Mouse (Mus musculus) liver, adult 2 months (tissue): ENCODE measurements around the gene Gm28729. TPM values are rescaled to one million over a fixed set of nuclear protein-coding genes. Genes with fewer than 3 reads are reported as not detected.
"Not testable (repeated sequence)": the region's sequence is repeated elsewhere in the genome, so short reads cannot be mapped to it uniquely, and the experiment has no call there.

ENCODE experiments used
- DNase-seq: peaks from one replicate; pipeline ENCODE4 v3.0.0-alpha.2; 2011; ENCODE audit warnings: low read depth, low spot score; ENCODE audit errors: extremely low read depth
- H3K27ac ChIP-seq: fragments of 200-500 bp; replicated peaks from 2 replicates; pipeline ENCODE4 v1.5.1; 2012; ENCODE audit warnings: low read depth, mild to moderate bottlenecking, control low read depth, inconsistent platforms, low read length; ENCODE audit not compliant: insufficient read depth
- H3K27me3 ChIP-seq: fragments of 200-500 bp; 2 replicates; pipeline ENCODE4 v1.6.1; 2012; ENCODE audit warnings: mild to moderate bottlenecking, moderate library complexity, low read length, inconsistent platforms; ENCODE audit not compliant: control insufficient read depth, insufficient read depth
- H3K36me3 ChIP-seq: fragments of 200-500 bp; 2 replicates; pipeline ENCODE4 v1.6.1; 2012; ENCODE audit warnings: low read length, inconsistent platforms; ENCODE audit not compliant: control insufficient read depth, insufficient read depth
- H3K4me1 ChIP-seq: fragments of 200-500 bp; 2 replicates; pipeline ENCODE4 v1.6.1; 2011; ENCODE audit warnings: low read length; ENCODE audit not compliant: control insufficient read depth, insufficient read depth
- H3K4me3 ChIP-seq: fragments of 200-500 bp; 2 replicates; pipeline ENCODE4 v1.5.1; 2011; ENCODE audit warnings: low read depth, mild to moderate bottlenecking, control low read depth, low read length, moderate library complexity; ENCODE audit not compliant: insufficient read depth
- H3K79me2 ChIP-seq: fragments of 200-500 bp; 2 replicates; pipeline ENCODE4 v1.6.1; 2012; ENCODE audit warnings: inconsistent platforms, mild to moderate bottlenecking, low read length, moderate library complexity; ENCODE audit not compliant: control insufficient read depth, insufficient read depth
- H3K9ac ChIP-seq: fragments of 200-500 bp; 2 replicates; pipeline ENCODE4 v1.6.1; 2012; ENCODE audit warnings: low read depth, mild to moderate bottlenecking, control low read depth, inconsistent platforms, low read length
- CTCF ChIP-seq: fragments of 200-500 bp; IDR thresholded peaks from 2 replicates; pipeline ENCODE4 v1.5.1; 2011; ENCODE audit warnings: low read depth, low read length, control low read depth
- POLR2A ChIP-seq: fragments of 200-500 bp; IDR thresholded peaks from 2 replicates; pipeline ENCODE4 v1.6.1; 2011; ENCODE audit warnings: low read length, control low read depth; ENCODE audit not compliant: insufficient read depth; ENCODE audit errors: extremely low read depth
- WGBS: fragments of 180-500 bp; shearing (Covaris S2); methylation state at CpG from one replicate; pipeline ENCODE4 v1.1.7; 2018; 5-methylcytosine and 5-hydroxymethylcytosine counted together
- polyA plus RNA-seq: library from polyadenylated mRNA; depleted of rRNA; stranded (reverse); fragments of >200 nt; gene quantifications from 2 replicates; pipeline ENCODE4 v1.2.3, GENCODE M21; 2012
- total RNA-seq: library from RNA; depleted of rRNA; stranded (reverse); fragments of >200 nt; gene quantifications from 2 replicates; pipeline ENCODE4 v1.2.3, GENCODE M21; 2014

Gene Gm28729
- total and polyA plus RNA-seq, 2 experiments: not detected

- 68% methylated on average over 6 of the region's 6 CpGs for WGBS
- peak; percentile 20 for DNase-seq
- no peaks in the 10 kb centered on the region for H3K4me1 ChIP-seq
- no peak overlapping the region for H3K4me3 ChIP-seq
- H3K9ac ChIP-seq: no peak overlapping the region
- no peak for TF ChIP-seq POLR2A
- no peak for TF ChIP-seq CTCF
- no peaks in the 10 kb centered on the region for H3K36me3 ChIP-seq
- no peak overlapping the region for H3K27ac ChIP-seq
- H3K27me3 ChIP-seq: no peaks in the 10 kb centered on the region
- H3K79me2 ChIP-seq: no peaks in the 10 kb centered on the region
Measured at GRCm38 (mm10) chr9:96502856-96503610, 22.0 kb downstream of the Gm28729 start.

- H3K4me1 ChIP-seq: no peaks in the 10 kb centered on the region
- no peak for TF ChIP-seq CTCF
- TF ChIP-seq POLR2A: no peak
- no peaks in the 10 kb centered on the region for H3K36me3 ChIP-seq
- no peak overlapping the region for H3K4me3 ChIP-seq
- H3K79me2 ChIP-seq: no peaks in the 10 kb centered on the region
- no peaks in the 10 kb centered on the region for H3K27me3 ChIP-seq
- WGBS: 86% methylated on average over 7 of the region's 7 CpGs
- no peak for DNase-seq
- no peak overlapping the region for H3K27ac ChIP-seq
- no peak overlapping the region for H3K9ac ChIP-seq
Measured at GRCm38 (mm10) chr9:96501217-96501616, 23.8 kb downstream of the Gm28729 start.

GRCm38 (mm10) chr9:96493212-96493611, 31.9 kb downstream of the Gm28729 start:
- H3K27me3 ChIP-seq: peaks cover 3% of the 10 kb centered on the region; the same call in 1 of the 2 replicates
- H3K79me2 ChIP-seq: no peaks in the 10 kb centered on the region
- no peak overlapping the region for H3K27ac ChIP-seq
- TF ChIP-seq CTCF (no peak), POLR2A (no peak)
- 31% methylated on average over 3 of the region's 3 CpGs for WGBS
- no peak for DNase-seq
- H3K4me3 ChIP-seq: no peak overlapping the region
- no peaks in the 10 kb centered on the region for H3K36me3 ChIP-seq
- H3K9ac ChIP-seq: no peak overlapping the region
- peaks cover 2% of the 10 kb centered on the region for H3K4me1 ChIP-seq

GRCm38 (mm10) chr9:96491810-96492209, 33.3 kb downstream of the Gm28729 start:
- TF ChIP-seq POLR2A (no peak), CTCF (peak; percentile 84)
- no peak for DNase-seq
- no peaks in the 10 kb centered on the region for H3K79me2 ChIP-seq

GRCm38 (mm10) chr9:96487869-96488268, 37.2 kb downstream of the Gm28729 start:
- DNase-seq, H3K27me3 ChIP-seq, H3K4me3 ChIP-seq, H3K36me3 ChIP-seq, H3K4me1 ChIP-seq, H3K79me2 ChIP-seq, H3K27ac ChIP-seq, H3K9ac ChIP-seq: not testable (repeated sequence)
- WGBS: 92% methylated on average over 5 of the region's 5 CpGs

More at GRCm38 (mm10) chr9:96491810-96492209, 33.3 kb downstream of the Gm28729 start:
- peaks cover 2% of the 10 kb centered on the region for H3K4me1 ChIP-seq
- peaks cover 3% of the 10 kb centered on the region; the same call in 1 of the 2 replicates for H3K27me3 ChIP-seq
- no peaks in the 10 kb centered on the region for H3K36me3 ChIP-seq
- H3K4me3 ChIP-seq: no peak overlapping the region
- H3K27ac ChIP-seq: no peak overlapping the region
- H3K9ac ChIP-seq: peak overlapping the region; percentile 46; the same call in 1 of the 2 replicates
- WGBS: 40% methylated on average over 12 of the region's 12 CpGs

- Histone ChIP-seq H3K36me3 (no peaks in the 10 kb centered on the region), H3K4me3 (no peak overlapping the region), H3K9ac (no peak overlapping the region), H3K27ac (no peak overlapping the region), H3K4me1 (no peaks in the 10 kb centered on the region), H3K79me2 (no peaks in the 10 kb centered on the region), H3K27me3 (no peaks in the 10 kb centered on the region)
- TF ChIP-seq CTCF (no peak), POLR2A (no peak)
- WGBS: 59% methylated on average over 2 of the region's 2 CpGs
- no peak for DNase-seq
Measured at GRCm38 (mm10) chr9:96483648-96484047, 41.4 kb downstream of the Gm28729 start.
